Mouse (Mus musculus): Measurements from ENCODE around the gene B4galt1. TPM values are rescaled to one million over a fixed set of nuclear protein-coding genes. Genes with fewer than 3 reads are reported as not detected.

B4galt1 gene
- polyA plus RNA-seq, 1 experiment = 3.2 TPM

- 0 out of 2 replicates have a peak overlapping the region, but pooled peaks have one; percentile 15 for H3K27ac ChIP-seq (ENCODE audit: insufficient read depth, low read length)
- H3K4me3 ChIP-seq (replicated peaks; ENCODE audit: insufficient read depth, low read depth, low read length) = peak overlapping the region; percentile 67
- TF ChIP-seq POLR2A (IDR thresholded peaks at IDR 0.05; ENCODE audit: borderline replicate concordance, insufficient read depth, low read length) = no peak
- TF ChIP-seq CTCF (IDR thresholded peaks at IDR 0.05; ENCODE audit: borderline replicate concordance, insufficient read depth, low read depth, low read length) = no peak
- DNase-seq = peak in 1 of 2 experiments; percentile 18
- peaks cover 3% of the 10 kb centered on the region; the same call in 1 of the 2 replicates for H3K4me1 ChIP-seq (ENCODE audit: control insufficient read depth, insufficient read depth, low read length)
- 10% methylated on average over 20 of the region's 20 CpGs for WGBS
- H3K27me3 ChIP-seq (ENCODE audit: control insufficient read depth, insufficient read depth, low read length) = no peaks in the 10 kb centered on the region
These were observed 792 bp downstream of the B4galt1 start for GRCm38 (mm10) chr4:40852861-40853564.

- DNase-seq = no peak
- H3K4me1 ChIP-seq (ENCODE audit: control insufficient read depth, insufficient read depth, low read length) = peaks cover 3% of the 10 kb centered on the region; the same call in 1 of the 2 replicates
- no peaks in the 10 kb centered on the region for H3K27me3 ChIP-seq (ENCODE audit: control insufficient read depth, insufficient read depth, low read length)
- 48% methylated on average over 5 of the region's 5 CpGs for WGBS
- H3K4me3 ChIP-seq (replicated peaks; ENCODE audit: insufficient read depth, low read depth, low read length) = no peak overlapping the region
- TF ChIP-seq CTCF (IDR thresholded peaks at IDR 0.05; ENCODE audit: borderline replicate concordance, insufficient read depth, low read depth, low read length) = no peak
- no peak for TF ChIP-seq POLR2A (IDR thresholded peaks at IDR 0.05; ENCODE audit: borderline replicate concordance, insufficient read depth, low read length)
- no peak overlapping the region for H3K27ac ChIP-seq (ENCODE audit: insufficient read depth, low read length)
These were observed 1.5 kb downstream of the B4galt1 start for GRCm38 (mm10) chr4:40852249-40852781.

- DNase-seq = no peak
- 76% methylated on average over 4 of the region's 4 CpGs for WGBS
- TF ChIP-seq POLR2A (IDR thresholded peaks at IDR 0.05; ENCODE audit: borderline replicate concordance, insufficient read depth, low read length) (no peak), CTCF (IDR thresholded peaks at IDR 0.05; ENCODE audit: borderline replicate concordance, insufficient read depth, low read depth, low read length) (no peak)
- Histone ChIP-seq H3K4me1 (ENCODE audit: control insufficient read depth, insufficient read depth, low read length) (peaks cover 3% of the 10 kb centered on the region; the same call in 1 of the 2 replicates), H3K27me3 (ENCODE audit: control insufficient read depth, insufficient read depth, low read length) (no peaks in the 10 kb centered on the region), H3K27ac (ENCODE audit: insufficient read depth, low read length) (no peak overlapping the region), H3K4me3 (replicated peaks; ENCODE audit: insufficient read depth, low read depth, low read length) (no peak overlapping the region)
These were observed 2.0 kb downstream of the B4galt1 start for GRCm38 (mm10) chr4:40851763-40852248.

- Histone ChIP-seq H3K27ac (ENCODE audit: insufficient read depth, low read length) (no peak overlapping the region), H3K4me1 (ENCODE audit: control insufficient read depth, insufficient read depth, low read length) (peaks cover 3% of the 10 kb centered on the region; the same call in 1 of the 2 replicates), H3K4me3 (replicated peaks; ENCODE audit: insufficient read depth, low read depth, low read length) (no peak overlapping the region), H3K27me3 (ENCODE audit: control insufficient read depth, insufficient read depth, low read length) (no peaks in the 10 kb centered on the region)
- 63% methylated on average over 6 of the region's 6 CpGs for WGBS
- no peak for DNase-seq
- no peak for TF ChIP-seq CTCF (IDR thresholded peaks at IDR 0.05; ENCODE audit: borderline replicate concordance, insufficient read depth, low read depth, low read length)
- no peak for TF ChIP-seq POLR2A (IDR thresholded peaks at IDR 0.05; ENCODE audit: borderline replicate concordance, insufficient read depth, low read length)
These were observed 2.6 kb downstream of the B4galt1 start for GRCm38 (mm10) chr4:40851031-40851762.

- Histone ChIP-seq H3K27ac (ENCODE audit: insufficient read depth, low read length) (no peak overlapping the region), H3K27me3 (ENCODE audit: control insufficient read depth, insufficient read depth, low read length) (no peaks in the 10 kb centered on the region), H3K4me1 (ENCODE audit: control insufficient read depth, insufficient read depth, low read length) (peaks cover 3% of the 10 kb centered on the region; the same call in 1 of the 2 replicates), H3K4me3 (replicated peaks; ENCODE audit: insufficient read depth, low read depth, low read length) (no peak overlapping the region)
- no peak for DNase-seq
- TF ChIP-seq POLR2A (IDR thresholded peaks at IDR 0.05; ENCODE audit: borderline replicate concordance, insufficient read depth, low read length) (no peak), CTCF (IDR thresholded peaks at IDR 0.05; ENCODE audit: borderline replicate concordance, insufficient read depth, low read depth, low read length) (no peak)
- WGBS = 76% methylated on average over 5 of the region's 5 CpGs
These were observed 3.2 kb downstream of the B4galt1 start for GRCm38 (mm10) chr4:40850582-40850981.

- TF ChIP-seq CTCF (IDR thresholded peaks at IDR 0.05; ENCODE audit: borderline replicate concordance, insufficient read depth, low read depth, low read length) = no peak
- TF ChIP-seq POLR2A (IDR thresholded peaks at IDR 0.05; ENCODE audit: borderline replicate concordance, insufficient read depth, low read length) = no peak
- Histone ChIP-seq H3K4me1 (ENCODE audit: control insufficient read depth, insufficient read depth, low read length) (peaks cover 3% of the 10 kb centered on the region; the same call in 1 of the 2 replicates), H3K27ac (ENCODE audit: insufficient read depth, low read length) (no peak overlapping the region), H3K4me3 (replicated peaks; ENCODE audit: insufficient read depth, low read depth, low read length) (no peak overlapping the region), H3K27me3 (ENCODE audit: control insufficient read depth, insufficient read depth, low read length) (no peaks in the 10 kb centered on the region)
- DNase-seq = no peak
- WGBS = 87% methylated on average over 3 of the region's 3 CpGs
These were observed 4.3 kb downstream of the B4galt1 start for GRCm38 (mm10) chr4:40849518-40849917.

GRCm38 (mm10) chr4:40848246-40848645 is 5.6 kb downstream of the B4galt1 start:
- DNase-seq = no peak
- H3K4me1 ChIP-seq (ENCODE audit: control insufficient read depth, insufficient read depth, low read length) = peaks cover 2% of the 10 kb centered on the region; the same call in 1 of the 2 replicates
- WGBS = 81% methylated on average over 8 of the region's 8 CpGs

More at GRCm38 (mm10) chr4:40848246-40848645, 5.6 kb downstream of the B4galt1 start:
- TF ChIP-seq CTCF (IDR thresholded peaks at IDR 0.05; ENCODE audit: borderline replicate concordance, insufficient read depth, low read depth, low read length) = no peak
- no peak overlapping the region for H3K4me3 ChIP-seq (replicated peaks; ENCODE audit: insufficient read depth, low read depth, low read length)
- no peak overlapping the region for H3K27ac ChIP-seq (ENCODE audit: insufficient read depth, low read length)
- H3K27me3 ChIP-seq (ENCODE audit: control insufficient read depth, insufficient read depth, low read length) = no peaks in the 10 kb centered on the region
